Mouse (Mus musculus): ENCODE measurements around the gene Ebf3.

GRCm38 (mm10) chr7:137172278-137172677, 142.0 kb downstream of the Ebf3 start:
- TF ChIP-seq CTCF (conservative IDR thresholded peaks at IDR 0.05; ENCODE audit: insufficient read depth, insufficient read length, low read depth, low read length) (no peak), POLR2A (IDR thresholded peaks at IDR 0.05; ENCODE audit: low read depth, low read length) (no peak)
